Mouse (Mus musculus) heart, postnatal 0 days (tissue): ENCODE measurements at regions not wholly inside any gene's neighbourhood (a gene's known extent, or its start where the extent isn't known, plus 50 kb on each side); places are given as distances from the start of the nearest gene placed in this dataset.

Experiments
- ATAC-seq: fragments of 200-750 bp; cut with Nextera tagmentation; 2 replicates; pipeline ENCODE4 v1.8.0; 2017; ENCODE audit warnings: low read depth, moderate number of reproducible peaks, moderate library complexity; ENCODE audit not compliant: insufficient read depth
- DNase-seq: peaks from one replicate; pipeline ENCODE4 v3.0.0-alpha.2; 2016; ENCODE audit warnings: low spot score
- H3K27ac ChIP-seq: fragments of 300-500 bp; sonication (generic); 2 replicates; pipeline ENCODE4 v1.5.1; 2014; ENCODE audit warnings: low read depth, mild to moderate bottlenecking
- H3K27me3 ChIP-seq: fragments of 300-500 bp; sonication (generic); 2 replicates; pipeline ENCODE4 v1.6.1; 2014; ENCODE audit warnings: low read length, mixed read lengths; ENCODE audit not compliant: control insufficient read depth, insufficient read depth
- H3K36me3 ChIP-seq: fragments of 300-500 bp; sonication (generic); replicated peaks from 2 replicates; pipeline ENCODE4 v1.6.1; 2014; ENCODE audit warnings: low read length, mixed read lengths; ENCODE audit not compliant: control insufficient read depth, insufficient read depth
- H3K4me1 ChIP-seq: fragments of 300-500 bp; sonication (generic); 2 replicates; pipeline ENCODE4 v1.6.1; 2014; ENCODE audit warnings: antibody characterized with exemption; ENCODE audit not compliant: control insufficient read depth, insufficient read depth
- H3K4me2 ChIP-seq: fragments of 300-500 bp; sonication (generic); 2 replicates; pipeline ENCODE4 v1.6.1; 2014; ENCODE audit warnings: low read depth, mild to moderate bottlenecking, low read length, moderate library complexity
- H3K4me3 ChIP-seq: fragments of 300-500 bp; sonication (generic); 2 replicates; pipeline ENCODE4 v1.5.1; 2014; ENCODE audit warnings: low read depth, low read length
- H3K9ac ChIP-seq: fragments of 300-500 bp; sonication (generic); replicated peaks from 2 replicates; pipeline ENCODE4 v1.6.1; 2014; ENCODE audit warnings: low read depth, low read length, mixed read lengths
- H3K9me3 ChIP-seq: fragments of 300-500 bp; sonication (generic); replicated peaks from 2 replicates; pipeline ENCODE4 v1.6.1; 2016; ENCODE audit warnings: low read length; ENCODE audit not compliant: control insufficient read depth
- CTCF ChIP-seq: IDR thresholded peaks from 2 replicates; pipeline ENCODE4 v1.5.1; 2016; ENCODE audit warnings: antibody characterized with exemption, control low read depth, low read depth
- EP300 ChIP-seq: IDR thresholded peaks from 2 replicates; pipeline ENCODE4 v1.6.1; 2016; ENCODE audit warnings: antibody characterized with exemption, low read depth
- WGBS: fragments of 180-500 bp; shearing (Covaris S2); extraction: QIAGEN DNeasy Blood & Tissue Kit; methylation state at CpG from one replicate; pipeline ENCODE4 v1.1.7; 2014; 5-methylcytosine and 5-hydroxymethylcytosine counted together

DNA sequence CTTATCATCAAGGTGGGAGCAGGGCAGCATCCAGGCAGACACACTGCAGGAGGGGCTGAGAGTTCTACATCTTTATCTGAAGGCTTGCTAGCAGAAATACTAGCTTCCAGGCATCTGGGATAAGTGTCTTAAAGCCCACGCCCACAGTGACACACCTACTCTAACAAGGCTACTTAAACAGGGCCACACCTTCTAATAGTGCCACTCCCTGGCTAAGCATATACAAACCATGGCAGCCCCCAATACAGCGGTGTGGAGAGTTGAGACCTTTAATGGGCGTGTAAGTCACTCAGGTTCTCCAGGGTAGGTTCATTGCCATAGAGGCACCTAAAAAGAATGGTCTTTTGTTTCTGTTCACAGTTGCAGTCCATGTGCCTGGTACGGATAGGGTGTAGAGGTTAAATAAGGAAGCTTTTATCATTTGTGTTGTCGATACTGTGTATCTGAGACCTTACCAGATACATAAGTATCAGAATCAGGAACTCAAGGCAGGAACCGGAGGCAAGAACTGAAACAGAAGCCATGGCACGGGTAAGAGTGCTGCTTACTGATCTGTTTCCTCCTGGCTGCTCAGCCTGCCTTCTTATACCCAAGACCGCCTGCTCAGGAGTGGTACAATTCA lies 69.0 kb upstream of the Atrnl1 start:
- Histone ChIP-seq H3K9ac (no peak overlapping the region), H3K4me3 (no peak overlapping the region), H3K27ac (no peak overlapping the region), H3K36me3 (no peaks in the 10 kb centered on the region), H3K4me2 (no peak overlapping the region), H3K4me1 (no peaks in the 10 kb centered on the region), H3K27me3 (no peaks in the 10 kb centered on the region), H3K9me3 (no peaks in the 10 kb centered on the region)
- DNase-seq (no peak), ATAC-seq (no peak)
- TF ChIP-seq EP300 (no peak), CTCF (no peak)
- 87% methylated on average over 8 of the region's 8 CpGs for WGBS

DNA sequence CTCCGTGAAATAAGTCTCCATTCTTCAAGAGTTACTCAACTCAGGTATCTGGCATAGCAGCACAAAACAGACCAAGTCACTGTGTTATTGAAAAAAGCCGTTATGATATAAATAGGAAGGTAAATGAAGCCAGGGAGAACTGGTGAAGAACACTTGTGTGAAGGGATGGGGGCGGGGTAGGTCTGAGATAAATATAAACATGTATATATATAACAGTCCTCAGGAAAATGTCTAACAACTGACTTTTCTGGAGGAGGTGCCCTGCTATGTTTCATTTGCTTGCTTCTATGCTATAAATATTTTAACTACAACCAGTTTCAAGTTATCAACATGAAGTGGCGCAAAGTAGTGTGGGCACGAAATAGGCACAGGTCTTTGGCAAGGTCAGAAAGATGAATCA lies 68.3 kb upstream of the Atrnl1 start:
- H3K4me3 ChIP-seq: no peak overlapping the region
- H3K9ac ChIP-seq: no peak overlapping the region
- H3K27me3 ChIP-seq: no peaks in the 10 kb centered on the region
- H3K4me2 ChIP-seq: no peak overlapping the region
- 62% methylated on average over 5 of the region's 5 CpGs for WGBS
- no peak for TF ChIP-seq EP300
- TF ChIP-seq CTCF: no peak
- no peaks in the 10 kb centered on the region for H3K9me3 ChIP-seq
- no peaks in the 10 kb centered on the region for H3K4me1 ChIP-seq
- ATAC-seq: no peak
- no peak for DNase-seq
- H3K36me3 ChIP-seq: no peaks in the 10 kb centered on the region
- no peak overlapping the region for H3K27ac ChIP-seq

DNA sequence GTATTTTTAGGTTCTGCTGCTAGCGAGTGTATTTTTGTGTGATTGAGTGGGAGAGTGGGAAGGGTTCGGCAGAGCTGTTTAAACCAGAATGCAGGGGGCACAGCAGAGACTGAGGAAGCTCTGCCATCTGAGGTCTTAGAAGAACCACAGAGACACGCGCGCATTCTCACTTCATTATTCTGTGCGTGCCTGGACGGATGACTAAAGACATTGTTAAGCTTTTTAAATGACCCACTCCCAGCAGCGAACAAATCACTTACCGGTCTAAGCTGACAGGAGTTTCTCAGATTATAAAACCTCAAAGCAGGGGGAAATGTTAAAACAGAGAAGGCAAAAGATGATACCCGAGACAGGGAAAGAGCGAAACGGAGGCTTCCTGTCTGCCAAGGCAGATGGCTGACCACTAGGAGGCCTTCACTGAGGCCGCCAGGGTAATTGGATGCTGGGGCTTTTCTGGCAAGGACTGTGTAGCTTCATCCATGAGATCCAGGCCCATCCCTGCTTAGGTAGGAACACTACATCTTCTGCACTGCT lies 67.1 kb upstream of the Atrnl1 start:
- Histone ChIP-seq H3K4me3 (no peak overlapping the region), H3K9ac (no peak overlapping the region), H3K4me2 (peak overlapping the region; percentile 3; the same call in 1 of the 2 replicates), H3K27me3 (no peaks in the 10 kb centered on the region), H3K36me3 (no peaks in the 10 kb centered on the region), H3K4me1 (no peaks in the 10 kb centered on the region), H3K27ac (no peak overlapping the region), H3K9me3 (no peaks in the 10 kb centered on the region)
- WGBS: 51% methylated on average over 13 of the region's 13 CpGs
- DNase-seq (no peak), ATAC-seq (no peak)
- TF ChIP-seq CTCF: peak; percentile 22
- TF ChIP-seq EP300: no peak

DNA sequence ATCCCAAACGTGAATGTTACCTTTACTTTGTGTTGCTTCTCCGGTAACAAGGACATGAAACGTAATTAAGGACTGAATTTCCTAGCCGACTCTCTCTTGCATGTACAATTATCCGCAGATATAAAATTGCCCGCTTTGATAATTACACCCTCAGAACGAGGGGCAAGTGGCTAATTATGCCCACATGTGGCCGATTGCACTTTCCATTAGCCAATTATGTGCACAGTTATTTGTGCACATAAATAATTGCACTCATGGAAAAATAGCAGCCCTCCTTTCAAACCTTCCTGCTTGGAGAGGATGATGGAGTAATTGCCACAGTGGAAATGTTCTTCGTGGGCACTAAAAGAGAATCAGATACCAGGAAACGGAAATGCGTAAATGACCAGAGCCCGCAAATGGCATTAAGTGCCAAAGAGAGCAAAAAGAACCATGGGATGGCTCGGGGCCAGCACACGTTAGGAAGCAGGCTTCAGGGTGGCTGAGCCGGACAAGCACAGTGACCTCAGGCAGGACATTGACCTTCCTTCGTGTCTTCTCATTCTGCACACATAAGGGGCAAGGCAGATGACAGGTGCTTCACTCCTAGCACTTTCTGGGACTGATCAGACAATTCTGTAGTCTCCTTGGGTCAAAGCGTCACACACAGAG lies 66.5 kb upstream of the Atrnl1 start:
- Histone ChIP-seq H3K36me3 (no peaks in the 10 kb centered on the region), H3K4me2 (no peak overlapping the region), H3K4me1 (no peaks in the 10 kb centered on the region), H3K27ac (no peak overlapping the region), H3K27me3 (no peaks in the 10 kb centered on the region), H3K9ac (no peak overlapping the region), H3K9me3 (no peaks in the 10 kb centered on the region), H3K4me3 (no peak overlapping the region)
- 82% methylated on average over 17 of the region's 17 CpGs for WGBS
- no peak for TF ChIP-seq CTCF
- no peak for TF ChIP-seq EP300
- no peak for DNase-seq
- ATAC-seq: no peak

DNA sequence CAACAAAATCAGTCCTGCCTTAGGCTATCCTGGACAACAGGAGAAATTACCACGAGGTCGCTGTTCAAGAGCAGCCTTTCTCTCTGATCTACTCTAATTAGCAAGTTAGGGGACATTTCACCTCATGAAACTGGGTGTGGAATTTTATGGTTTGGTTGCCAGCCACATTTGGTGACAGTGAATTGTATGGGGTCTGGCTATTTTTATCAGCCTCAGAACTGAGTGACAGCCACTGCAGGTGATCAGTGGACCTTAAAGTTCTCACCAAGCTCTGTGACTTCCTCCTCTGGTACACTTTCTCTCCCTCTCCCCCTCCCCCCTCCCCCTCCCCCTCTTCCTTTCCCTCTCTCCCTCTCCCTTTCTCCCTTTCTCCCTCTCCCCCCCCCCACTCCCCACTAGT lies 65.8 kb upstream of the Atrnl1 start:
- no peaks in the 10 kb centered on the region for H3K36me3 ChIP-seq
- no peak for ATAC-seq
- no peak overlapping the region for H3K27ac ChIP-seq
- no peak overlapping the region for H3K4me2 ChIP-seq
- H3K27me3 ChIP-seq: no peaks in the 10 kb centered on the region
- no peaks in the 10 kb centered on the region for H3K4me1 ChIP-seq
- no peak overlapping the region for H3K9ac ChIP-seq
- no peak for DNase-seq
- WGBS: 85% methylated on average over 2 of the region's 2 CpGs
- H3K9me3 ChIP-seq: no peaks in the 10 kb centered on the region
- no peak overlapping the region for H3K4me3 ChIP-seq
- TF ChIP-seq CTCF: no peak
- no peak for TF ChIP-seq EP300

DNA sequence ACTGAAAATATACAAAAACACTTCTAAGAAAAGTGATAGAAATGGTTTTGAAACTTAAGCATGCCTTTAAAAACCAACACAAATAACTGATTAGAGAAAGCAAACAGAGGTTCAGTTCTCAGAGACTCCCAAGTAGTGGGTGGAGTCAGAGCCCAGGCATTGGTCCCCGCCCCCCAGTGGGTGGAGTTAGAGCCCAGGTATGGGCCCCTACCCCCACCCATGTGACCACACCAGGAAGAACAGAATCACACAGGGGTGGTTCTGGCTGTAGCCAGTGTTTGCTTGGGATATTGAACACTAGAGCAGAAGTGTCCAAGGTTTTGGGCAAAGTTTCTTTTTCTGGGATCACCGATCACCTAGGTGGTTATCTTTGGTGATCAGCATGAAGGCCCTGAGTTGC lies 64.8 kb upstream of the Atrnl1 start:
- Histone ChIP-seq H3K27me3 (no peaks in the 10 kb centered on the region), H3K4me1 (no peaks in the 10 kb centered on the region), H3K27ac (no peak overlapping the region), H3K36me3 (no peaks in the 10 kb centered on the region), H3K9ac (no peak overlapping the region), H3K4me3 (no peak overlapping the region), H3K9me3 (no peaks in the 10 kb centered on the region), H3K4me2 (no peak overlapping the region)
- 72% methylated on average over 2 of the region's 2 CpGs for WGBS
- DNase-seq (no peak), ATAC-seq (no peak)
- no peak for TF ChIP-seq EP300
